Comparison of ENCODE assay signal across 11 mouse cellular contexts in genomic region chr9:15027725-15028124, GRCm38 (mm10). TPM values are rescaled to one million over a fixed set of nuclear protein-coding genes. Genes with fewer than 3 reads are reported as not detected.
DNase-seq lines count a peak whose midpoint lies in the region; ATAC-seq and TF ChIP-seq lines count a peak whose summit lies in the region.
"Had no signal": no experiment of that assay in that cellular context is flagged by ENCODE, and none has a peak within 500 bp of the region (broad histone marks: within the 10 kb centered on the region; RNA-seq: fewer than 3 reads in every experiment).

No protein-coding gene starts in this region.

- H3K36me3 ChIP-seq in hindbrain, postnatal 0 days (ENCODE audit: insufficient read depth, low read length), result no peaks in the 10 kb centered on the region
- H3K36me3 ChIP-seq in hindbrain, embryonic 13.5 days, result peaks cover 21% of the 10 kb centered on the region
- H3K36me3 ChIP-seq in midbrain, postnatal 0 days (ENCODE audit: insufficient read depth, low read length), result 0 out of 2 replicates have a peak, but pooled peaks cover 2% of the 10 kb centered on the region
- H3K36me3 ChIP-seq in midbrain, embryonic 10.5 days, result peaks cover 33% of the 10 kb centered on the region
- H3K36me3 ChIP-seq in MEL (ENCODE audit: control insufficient read depth in 1 of 2, insufficient read depth in 2 of 2, low read length in 2 of 2), result no peaks in the 10 kb centered on the region; a peak in 1 of 4 replicates

- H3K4me2 ChIP-seq in hindbrain, postnatal 0 days (ENCODE audit: low read depth, low read length), result no peak overlapping the region
- no peak overlapping the region for H3K4me2 ChIP-seq in hindbrain, embryonic 13.5 days
- H3K4me2 ChIP-seq in midbrain, postnatal 0 days (ENCODE audit: low read depth, low read length, poor library complexity, severe bottlenecking), result no peak overlapping the region
- H3K4me2 ChIP-seq: heart, embryonic 12.5 days; hindbrain, embryonic 15.5 days had no signal

- no peak for TF ChIP-seq EP300 in MEL (IDR thresholded peaks at IDR 0.05; ENCODE audit: low read depth in 1 of 2, low read length in 2 of 2)

- H3K4me1 ChIP-seq in hindbrain, postnatal 0 days (ENCODE audit: insufficient read depth, low read length), result no peaks in the 10 kb centered on the region
- H3K4me1 ChIP-seq in hindbrain, embryonic 13.5 days (replicated peaks), result peaks cover 5% of the 10 kb centered on the region; the same call in 1 of the 2 replicates
- H3K4me1 ChIP-seq in midbrain, postnatal 0 days (ENCODE audit: insufficient read depth, low read length), result no peaks in the 10 kb centered on the region
- no peaks in the 10 kb centered on the region for H3K4me1 ChIP-seq in midbrain, embryonic 10.5 days
- 0 out of 4 replicates have a peak, but pooled peaks cover 0 to 5% of the 10 kb centered on the region in 2 experiments for H3K4me1 ChIP-seq in MEL (ENCODE audit: control insufficient read depth in 1 of 2, insufficient read depth in 2 of 2, low read length in 2 of 2)
- H3K4me1 ChIP-seq: hindbrain, embryonic 15.5 days had no signal

- TF ChIP-seq CTCF in hindbrain, postnatal 0 days (IDR thresholded peaks at IDR 0.05; ENCODE audit: low read depth), result peak; percentile 14; the same call in 1 of the 2 replicates
- peak; percentile 31 for TF ChIP-seq CTCF in midbrain, postnatal 0 days (IDR thresholded peaks at IDR 0.05)
- TF ChIP-seq CTCF in MEL (IDR thresholded peaks at IDR 0.05 in 2 of 3, conservative IDR thresholded peaks at IDR 0.05 in 1 of 3; ENCODE audit: control insufficient read depth in 1 of 3, insufficient read depth in 1 of 3, low read depth in 2 of 3, low read length in 3 of 3, poor library complexity in 1 of 3, severe bottlenecking in 1 of 3), result peak; percentile 60 to 86 (median 74)

- no peaks in the 10 kb centered on the region for H3K27me3 ChIP-seq in hindbrain, postnatal 0 days (ENCODE audit: insufficient read depth, low read length)
- H3K27me3 ChIP-seq in hindbrain, embryonic 13.5 days, result no peaks in the 10 kb centered on the region
- no peaks in the 10 kb centered on the region for H3K27me3 ChIP-seq in midbrain, postnatal 0 days (ENCODE audit: insufficient read depth, low read length)
- no peaks in the 10 kb centered on the region for H3K27me3 ChIP-seq in midbrain, embryonic 10.5 days (ENCODE audit: low read depth, poor library complexity, severe bottlenecking)
- H3K27me3 ChIP-seq in MEL (ENCODE audit: control insufficient read depth in 1 of 2, insufficient read depth in 2 of 2, low read length in 2 of 2), result no peaks in the 10 kb centered on the region
- H3K27me3 ChIP-seq: CH12.LX; heart, embryonic 12.5 days; hindbrain, embryonic 15.5 days had no signal

- H3K79me2 ChIP-seq in MEL (ENCODE audit: control insufficient read depth, insufficient read depth, low read length, poor library complexity), result no peaks in the 10 kb centered on the region

- no peaks in the 10 kb centered on the region for H3K9me3 ChIP-seq in hindbrain, postnatal 0 days (ENCODE audit: low read length)
- no peaks in the 10 kb centered on the region for H3K9me3 ChIP-seq in hindbrain, embryonic 13.5 days
- no peaks in the 10 kb centered on the region for H3K9me3 ChIP-seq in midbrain, postnatal 0 days (ENCODE audit: low read length)
- H3K9me3 ChIP-seq in midbrain, embryonic 10.5 days (replicated peaks), result peaks cover 8% of the 10 kb centered on the region; the same call in 1 of the 2 replicates
- no peaks in the 10 kb centered on the region for H3K9me3 ChIP-seq in MEL (replicated peaks; ENCODE audit: insufficient read depth, low read length)
- H3K9me3 ChIP-seq: hindbrain, embryonic 15.5 days had no signal

- TF ChIP-seq RAD21 in MEL (IDR thresholded peaks at IDR 0.05; ENCODE audit: low read depth, low read length), result peak; percentile 55

- H3K4me3 ChIP-seq in hindbrain, postnatal 0 days (ENCODE audit: low read length), result no peak overlapping the region
- no peak overlapping the region for H3K4me3 ChIP-seq in hindbrain, embryonic 13.5 days
- H3K4me3 ChIP-seq in midbrain, postnatal 0 days (ENCODE audit: low read depth, low read length), result no peak overlapping the region
- H3K4me3 ChIP-seq in midbrain, embryonic 10.5 days, result no peak overlapping the region
- no peak overlapping the region for H3K4me3 ChIP-seq in MEL (ENCODE audit: control insufficient read depth in 1 of 2, insufficient read depth in 1 of 2, low read depth in 2 of 2, low read length in 2 of 2)
- H3K4me3 ChIP-seq: heart, embryonic 12.5 days; hindbrain, embryonic 15.5 days had no signal

- H3K9ac ChIP-seq in hindbrain, postnatal 0 days (replicated peaks; ENCODE audit: low read length), result no peak overlapping the region
- no peak overlapping the region for H3K9ac ChIP-seq in hindbrain, embryonic 13.5 days
- H3K9ac ChIP-seq in midbrain, postnatal 0 days (replicated peaks; ENCODE audit: low read length, poor library complexity, severe bottlenecking), result no peak overlapping the region
- no peak overlapping the region for H3K9ac ChIP-seq in MEL (ENCODE audit: control insufficient read depth, low read depth, low read length, poor library complexity, severe bottlenecking)
- H3K9ac ChIP-seq: heart, embryonic 12.5 days; hindbrain, embryonic 15.5 days had no signal

- no peak for DNase-seq in hindbrain, postnatal 0 days (ENCODE audit: low spot score)
- no peak for DNase-seq in midbrain, postnatal 0 days (ENCODE audit: low spot score)
- no peak for DNase-seq in midbrain, embryonic 10.5 days (ENCODE audit: low spot score)
- DNase-seq in MEL (ENCODE audit: low read depth, low spot score), result peak; percentile 46
- DNase-seq in naive thymus-derived CD4-positive, alpha-beta T cell, adult 2 months (ENCODE audit: low read depth), result peak; percentile 66
- DNase-seq in retina, postnatal 1 day, result no peak
- no peak for DNase-seq in right cerebral cortex, postnatal 25 days

- no peak for ATAC-seq in hindbrain, postnatal 0 days
- ATAC-seq in hindbrain, embryonic 13.5 days (ENCODE audit: low FRiP score), result no peak
- no peak for ATAC-seq in midbrain, postnatal 0 days (ENCODE audit: low FRiP score)

- no peak for TF ChIP-seq POLR2A in MEL (IDR thresholded peaks at IDR 0.05; ENCODE audit: control insufficient read depth in 1 of 2, insufficient read depth in 1 of 2, low read depth in 1 of 2, low read length in 2 of 2, poor library complexity in 1 of 2)

- no peak overlapping the region for H3K27ac ChIP-seq in hindbrain, postnatal 0 days
- no peak overlapping the region for H3K27ac ChIP-seq in hindbrain, embryonic 13.5 days
- no peak overlapping the region for H3K27ac ChIP-seq in midbrain, postnatal 0 days (ENCODE audit: low read depth, low read length)
- H3K27ac ChIP-seq in midbrain, embryonic 10.5 days (replicated peaks), result no peak overlapping the region
- H3K27ac ChIP-seq in MEL (ENCODE audit: control insufficient read depth, low read depth, low read length), result no peak overlapping the region
- H3K27ac ChIP-seq: hindbrain, embryonic 15.5 days had no signal

- 71% methylated on average over 3 of the region's 3 CpGs for WGBS in hindbrain, postnatal 0 days
- WGBS in hindbrain, embryonic 13.5 days, result 72% methylated on average over 3 of the region's 3 CpGs
- 69% methylated on average over 3 of the region's 3 CpGs for WGBS in midbrain, postnatal 0 days
- WGBS in midbrain, embryonic 10.5 days, result 69% methylated on average over 3 of the region's 3 CpGs

TF ChIP-seq in MEL, 35 proteins besides CTCF, POLR2A, EP300 and RAD21:
- no peak for TF ChIP-seq ZNF384 (IDR thresholded peaks at IDR 0.05; ENCODE audit: low read depth, low read length)
- TF ChIP-seq ELF1 (IDR thresholded peaks at IDR 0.05; ENCODE audit: low read depth, low read length), result no peak
- no peak for TF ChIP-seq CHD2 (IDR thresholded peaks at IDR 0.05; ENCODE audit: low read length)
- peak; percentile 52 for TF ChIP-seq SMC3 (IDR thresholded peaks at IDR 0.05; ENCODE audit: low read depth, low read length)
- TF ChIP-seq TBP (IDR thresholded peaks at IDR 0.05; ENCODE audit: low read depth, low read length), result no peak
- TF ChIP-seq ZC3H11A (IDR thresholded peaks at IDR 0.05; ENCODE audit: low read depth, low read length), result peak; percentile 38

RNA-seq across cellular contexts. Expression of gene Panx1, which starts 17.6 kb away (rescaled TPM):
- total RNA-seq in hindbrain, postnatal 0 days (2014; rRNA removed), result 95.0 and 120 TPM in 2 replicates
- 115 and 120 TPM in 2 replicates for polyA plus RNA-seq in hindbrain, postnatal 0 days (2015; fragmentation: Nextera tagmentation; extraction: Ambion mirVana)
- 148 and 152 TPM in 2 replicates for polyA plus RNA-seq in hindbrain, embryonic 13.5 days (2015; fragmentation: Nextera tagmentation; extraction: Ambion mirVana)
- 136 and 143 TPM in 2 replicates for total RNA-seq in midbrain, postnatal 0 days (2014; rRNA removed)
- 154 and 157 TPM in 2 replicates for polyA plus RNA-seq in midbrain, postnatal 0 days (2015; fragmentation: Nextera tagmentation; extraction: Ambion mirVana)
- 77.7 and 85.5 TPM in 2 replicates for polyA plus RNA-seq in midbrain, embryonic 10.5 days (2016; fragmentation: Nextera tagmentation; extraction: Ambion mirVana)
- 10.6 and 12.5 TPM in 2 replicates for total RNA-seq in MEL (2012; rRNA removed)
- polyA plus RNA-seq in MEL (2012; ENCODE audit: insufficient read depth in 1 of 2, insufficient read length in 2 of 2, low read depth in 1 of 2, low replicate concordance in 2 of 2, missing spikeins in 1 of 2), result 10 to 100 TPM in 1 of 2 experiments, not detected in 1; 20.3 TPM

Comparison
In these comparisons a context has a peak if more than half of its experiments do, and no peak if none do; other contexts are left out.
1. DNase-seq: peak in MEL (single experiment) and naive thymus-derived CD4-positive, alpha-beta T cell, adult 2 months (single experiment); none in hindbrain, postnatal 0 days (single experiment), midbrain, postnatal 0 days (single experiment), midbrain, embryonic 10.5 days (single experiment), retina, postnatal 1 day (single experiment) and right cerebral cortex, postnatal 25 days (single experiment).
2. CTCF ChIP-seq: peak in every context shown above with its lines; median percentile 74 in MEL; 31 in midbrain, postnatal 0 days; 14 in hindbrain, postnatal 0 days.